Mouse (Mus musculus): ENCODE measurements around the gene Rpl35a. TPM values are rescaled to one million over a fixed set of nuclear protein-coding genes. Genes with fewer than 3 reads are reported as not detected.
"Not testable (repeated sequence)": the region's sequence is repeated elsewhere in the genome, so short reads cannot be mapped to it uniquely, and the experiment has no call there.

Gene Rpl35a
- polyA plus RNA-seq, 1 experiment: 13.8 TPM

DNA sequence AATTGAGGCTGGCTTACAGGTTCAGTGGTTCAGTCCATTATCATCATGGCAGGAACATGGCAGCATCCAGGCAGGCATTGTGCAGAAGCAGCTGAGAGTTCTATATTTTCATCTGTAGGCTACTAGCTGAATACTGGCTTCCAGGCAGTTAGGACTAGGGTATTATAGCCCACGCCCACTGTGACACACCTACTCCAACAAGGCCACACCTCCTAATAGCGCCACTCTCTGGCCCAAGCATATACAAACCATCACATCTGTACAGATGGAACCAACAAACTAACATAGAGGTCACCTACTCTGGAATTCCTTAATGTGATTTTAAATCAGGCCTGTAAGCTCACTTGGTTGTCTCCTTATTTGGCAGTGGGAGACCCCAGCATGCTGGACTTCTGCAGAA is 7.6 kb upstream of the Rpl35a start:
- H3K4me1 ChIP-seq (ENCODE audit: control insufficient read depth): no peaks in the 10 kb centered on the region
- H3K9me3 ChIP-seq (ENCODE audit: control insufficient read depth, low read length): no peaks in the 10 kb centered on the region
- no peak overlapping the region for H3K4me3 ChIP-seq (replicated peaks)
- TF ChIP-seq GATA1 (IDR thresholded peaks at IDR 0.05; ENCODE audit: low read length) (no peak), TAL1 (IDR thresholded peaks at IDR 0.05; ENCODE audit: low read length) (no peak)
- no peaks in the 10 kb centered on the region for H3K36me3 ChIP-seq (ENCODE audit: control insufficient read depth)
- peaks cover 6% of the 10 kb centered on the region; the same call in 1 of the 2 replicates for H3K27me3 ChIP-seq (ENCODE audit: control insufficient read depth)

DNA sequence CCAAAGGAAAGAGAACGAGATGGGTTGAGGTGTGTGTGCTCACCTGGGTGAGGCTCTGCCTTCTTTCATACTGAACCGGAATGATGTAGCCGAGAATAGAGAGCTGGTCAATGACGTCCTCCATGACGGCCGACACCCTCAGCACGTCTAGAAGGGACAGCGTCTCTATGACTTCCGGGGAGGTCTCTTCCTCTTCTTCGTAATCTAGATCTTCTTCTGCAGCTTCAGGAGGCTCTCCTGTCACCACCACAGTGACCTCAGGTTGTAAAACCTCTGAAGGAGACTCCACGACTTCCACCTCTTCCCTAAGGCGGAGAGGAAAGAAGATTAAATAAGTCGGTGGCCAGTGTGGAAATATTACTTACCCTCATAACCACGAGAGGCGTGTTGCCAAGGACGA is 6.4 kb upstream of the Rpl35a start:
- Histone ChIP-seq H3K27me3 (ENCODE audit: control insufficient read depth) (peaks cover 6% of the 10 kb centered on the region; the same call in 1 of the 2 replicates), H3K4me1 (ENCODE audit: control insufficient read depth) (no peaks in the 10 kb centered on the region), H3K9me3 (ENCODE audit: control insufficient read depth, low read length) (no peaks in the 10 kb centered on the region), H3K36me3 (ENCODE audit: control insufficient read depth) (no peaks in the 10 kb centered on the region), H3K4me3 (replicated peaks) (no peak overlapping the region)
- TF ChIP-seq TAL1 (IDR thresholded peaks at IDR 0.05; ENCODE audit: low read length): no peak
- no peak for TF ChIP-seq GATA1 (IDR thresholded peaks at IDR 0.05; ENCODE audit: low read length)

DNA sequence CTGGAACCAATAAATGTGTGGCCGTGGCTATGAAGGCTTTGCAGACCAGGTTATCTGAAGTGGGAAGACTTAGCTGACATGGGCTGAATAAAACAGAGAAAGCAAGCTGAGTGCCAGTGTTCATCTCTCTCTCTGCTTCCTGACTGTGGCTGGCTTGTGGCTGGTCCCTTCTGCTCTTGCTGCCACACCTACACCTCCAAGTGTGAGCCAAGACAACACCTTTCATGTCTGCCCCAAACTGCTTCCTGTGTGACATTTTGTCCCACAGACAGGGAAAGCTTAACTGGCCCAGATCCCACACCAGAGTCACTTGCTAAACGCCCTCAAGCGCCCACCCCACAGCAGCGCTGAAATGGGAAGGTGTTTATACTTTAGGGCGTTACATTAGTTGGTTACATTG is 3.1 kb upstream of the Rpl35a start:
- Histone ChIP-seq H3K4me1 (ENCODE audit: control insufficient read depth) (peaks cover 17% of the 10 kb centered on the region), H3K27me3 (ENCODE audit: control insufficient read depth) (peaks cover 6% of the 10 kb centered on the region; the same call in 1 of the 2 replicates), H3K36me3 (ENCODE audit: control insufficient read depth) (peaks cover 8% of the 10 kb centered on the region), H3K4me3 (replicated peaks) (no peak overlapping the region), H3K9me3 (ENCODE audit: control insufficient read depth, low read length) (no peaks in the 10 kb centered on the region)
- TF ChIP-seq GATA1 (IDR thresholded peaks at IDR 0.05; ENCODE audit: low read length): no peak
- TF ChIP-seq TAL1 (IDR thresholded peaks at IDR 0.05; ENCODE audit: low read length): no peak

DNA sequence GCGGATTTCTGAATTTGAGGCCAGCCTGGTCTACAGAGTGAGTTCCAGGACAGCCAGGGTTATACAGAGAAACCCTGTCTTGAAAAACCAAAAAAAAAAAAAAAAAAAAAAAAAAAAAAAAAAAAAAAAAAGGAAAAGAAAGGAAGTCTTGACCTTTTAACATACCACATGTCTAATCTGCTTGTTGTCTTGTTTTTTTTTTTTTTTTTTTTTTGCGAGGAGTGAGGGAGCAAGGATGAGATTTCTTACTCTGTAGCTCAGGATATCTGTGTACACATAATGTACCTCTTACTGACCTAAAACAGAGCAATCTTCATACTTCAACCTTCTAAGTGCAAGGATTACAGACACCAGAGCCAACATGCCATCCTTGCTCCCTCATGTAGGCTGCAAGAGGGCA is 1.3 kb upstream of the Rpl35a start:
- H3K4me1 ChIP-seq (ENCODE audit: control insufficient read depth): peaks cover 33% of the 10 kb centered on the region
- not testable (repeated sequence) for H3K9me3 ChIP-seq (ENCODE audit: control insufficient read depth, low read length); H3K27me3 ChIP-seq (ENCODE audit: control insufficient read depth); H3K4me3 ChIP-seq (replicated peaks)
- H3K36me3 ChIP-seq (ENCODE audit: control insufficient read depth): peaks cover 26% of the 10 kb centered on the region

DNA sequence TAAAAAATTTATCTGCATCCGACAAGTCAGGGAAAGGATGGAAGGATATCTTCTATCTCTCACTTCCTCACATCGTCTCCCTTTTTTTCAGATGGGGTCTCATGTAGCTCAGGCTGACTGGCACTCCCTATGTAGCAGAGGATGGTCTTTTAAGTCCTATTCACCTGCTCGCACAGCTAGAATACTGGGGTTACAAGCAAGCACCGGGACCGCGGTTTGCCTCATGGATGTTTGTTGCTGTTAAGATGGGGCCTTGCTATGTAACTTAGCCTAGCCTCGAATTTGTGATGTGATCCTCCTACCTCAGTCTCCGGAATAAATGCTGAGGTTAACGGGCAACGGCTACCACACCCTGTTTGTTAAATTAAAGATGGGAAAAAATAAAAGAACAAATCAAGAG is 598 bp upstream of the Rpl35a start:
- Histone ChIP-seq H3K4me3 (replicated peaks) (peak overlapping the region; percentile 65), H3K4me1 (ENCODE audit: control insufficient read depth) (peaks cover 38% of the 10 kb centered on the region), H3K9me3 (ENCODE audit: control insufficient read depth, low read length) (no peaks in the 10 kb centered on the region), H3K36me3 (ENCODE audit: control insufficient read depth) (peaks cover 33% of the 10 kb centered on the region), H3K27me3 (ENCODE audit: control insufficient read depth) (peaks cover 6% of the 10 kb centered on the region; the same call in 1 of the 2 replicates)
- TF ChIP-seq TAL1 (IDR thresholded peaks at IDR 0.05; ENCODE audit: low read length) (no peak), GATA1 (IDR thresholded peaks at IDR 0.05; ENCODE audit: low read length) (no peak)

DNA sequence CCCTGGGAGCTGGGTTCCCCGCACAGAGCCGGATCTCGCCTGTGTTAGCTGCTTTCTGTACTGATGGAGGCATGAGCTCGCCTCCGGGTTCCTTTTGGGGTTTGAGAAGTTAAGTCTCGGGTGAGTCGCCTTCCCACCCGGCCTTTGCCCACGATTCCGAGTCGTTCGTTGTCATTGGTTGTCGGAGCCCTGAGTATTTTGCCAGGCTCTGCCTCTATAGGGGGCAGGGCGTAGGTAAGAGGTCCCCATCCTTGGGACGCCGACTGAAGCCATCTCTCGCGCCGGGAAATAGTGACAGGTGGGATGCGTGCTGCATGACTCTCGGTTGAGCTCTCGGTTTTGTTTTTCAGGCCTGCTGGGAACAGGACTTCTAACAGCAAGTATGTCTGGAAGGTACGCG is 533 bp downstream of the Rpl35a start:
- no peaks in the 10 kb centered on the region for H3K9me3 ChIP-seq (ENCODE audit: control insufficient read depth, low read length)
- peaks cover 46% of the 10 kb centered on the region for H3K4me1 ChIP-seq (ENCODE audit: control insufficient read depth)
- no peak for TF ChIP-seq TAL1 (IDR thresholded peaks at IDR 0.05; ENCODE audit: low read length)
- no peak for TF ChIP-seq GATA1 (IDR thresholded peaks at IDR 0.05; ENCODE audit: low read length)
- H3K4me3 ChIP-seq (replicated peaks): peak overlapping the region; percentile 65
- H3K36me3 ChIP-seq (ENCODE audit: control insufficient read depth): peaks cover 38% of the 10 kb centered on the region
- peaks cover 6% of the 10 kb centered on the region; the same call in 1 of the 2 replicates for H3K27me3 ChIP-seq (ENCODE audit: control insufficient read depth)

DNA sequence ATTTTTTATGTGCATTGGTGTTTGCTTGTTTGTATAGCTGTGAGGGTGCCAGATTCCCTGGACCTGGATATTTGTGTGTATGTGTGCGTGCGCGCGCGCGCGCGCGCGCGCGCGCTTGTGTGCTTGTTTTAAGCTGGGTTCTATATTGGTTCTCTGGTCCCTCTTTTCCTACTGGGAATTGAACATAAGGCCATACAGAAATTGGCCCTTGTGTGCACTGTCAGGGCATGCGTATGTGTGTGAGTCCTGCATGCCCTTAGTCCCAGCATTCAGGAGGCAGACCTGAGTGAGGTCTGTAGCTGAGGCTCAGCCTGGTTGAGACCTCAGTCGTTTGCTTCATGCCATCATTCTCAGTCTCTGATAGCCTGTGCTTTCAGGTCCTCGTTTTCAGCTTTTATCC is 1.8 kb downstream of the Rpl35a start:
- peaks cover 56% of the 10 kb centered on the region for H3K4me1 ChIP-seq (ENCODE audit: control insufficient read depth)

DNA sequence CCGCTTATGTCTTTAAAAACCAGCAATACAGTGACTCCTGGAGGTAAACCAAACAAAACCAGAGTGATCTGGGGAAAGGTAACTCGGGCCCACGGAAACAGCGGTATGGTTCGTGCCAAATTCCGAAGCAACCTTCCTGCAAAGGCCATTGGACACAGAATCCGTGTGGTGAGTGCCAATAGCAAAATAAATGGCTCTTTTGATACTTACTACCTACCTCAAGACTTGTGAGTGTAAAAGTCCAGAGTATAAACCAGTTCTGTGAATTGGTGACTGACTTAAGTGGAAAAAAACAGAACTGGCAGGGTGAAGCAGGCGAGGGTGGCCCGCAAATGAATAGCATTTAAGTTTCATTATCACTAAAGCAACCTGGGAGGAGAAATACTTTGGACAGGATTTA is 2.4 kb downstream of the Rpl35a start:
- Histone ChIP-seq H3K36me3 (ENCODE audit: control insufficient read depth) (peaks cover 38% of the 10 kb centered on the region), H3K4me1 (ENCODE audit: control insufficient read depth) (peaks cover 63% of the 10 kb centered on the region), H3K4me3 (replicated peaks) (peak overlapping the region; percentile 65)
- not testable (repeated sequence) for H3K27me3 ChIP-seq (ENCODE audit: control insufficient read depth); H3K9me3 ChIP-seq (ENCODE audit: control insufficient read depth, low read length)

More for the DNA sequence above, 1.8 kb downstream of the Rpl35a start:
- H3K4me3 ChIP-seq (replicated peaks): peak overlapping the region; percentile 65
- H3K9me3 ChIP-seq (ENCODE audit: control insufficient read depth, low read length): no peaks in the 10 kb centered on the region
- TF ChIP-seq TAL1 (IDR thresholded peaks at IDR 0.05; ENCODE audit: low read length) (no peak), GATA1 (IDR thresholded peaks at IDR 0.05; ENCODE audit: low read length) (no peak)
- H3K36me3 ChIP-seq (ENCODE audit: control insufficient read depth): peaks cover 38% of the 10 kb centered on the region
- H3K27me3 ChIP-seq (ENCODE audit: control insufficient read depth): peaks cover 4% of the 10 kb centered on the region; the same call in 1 of the 2 replicates

DNA sequence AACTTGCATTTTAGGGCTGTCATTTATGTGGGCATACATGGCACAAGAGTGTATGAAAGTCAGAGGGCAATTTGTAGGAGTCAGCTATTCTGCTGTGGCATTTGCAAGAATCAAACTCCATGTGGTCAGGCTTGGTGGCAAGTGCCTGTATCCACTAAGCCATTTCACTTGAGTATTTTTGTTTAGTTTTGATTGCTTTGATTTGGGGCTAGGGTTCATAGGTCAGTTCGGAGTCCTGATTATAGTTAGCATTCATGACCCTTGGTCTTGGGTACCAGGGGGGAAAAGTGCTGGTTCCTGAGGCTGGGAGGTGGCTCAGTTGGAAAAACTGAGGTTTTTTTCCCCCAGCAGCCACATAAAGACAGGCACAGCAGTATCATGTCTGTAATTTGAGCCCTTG is 3.2 kb downstream of the Rpl35a start:
- Histone ChIP-seq H3K9me3 (ENCODE audit: control insufficient read depth, low read length) (no peaks in the 10 kb centered on the region), H3K27me3 (ENCODE audit: control insufficient read depth) (no peaks in the 10 kb centered on the region), H3K4me3 (replicated peaks) (no peak overlapping the region), H3K4me1 (ENCODE audit: control insufficient read depth) (peaks cover 70% of the 10 kb centered on the region), H3K36me3 (ENCODE audit: control insufficient read depth) (peaks cover 39% of the 10 kb centered on the region)
- TF ChIP-seq TAL1 (IDR thresholded peaks at IDR 0.05; ENCODE audit: low read length) (no peak), GATA1 (IDR thresholded peaks at IDR 0.05; ENCODE audit: low read length) (no peak)

DNA sequence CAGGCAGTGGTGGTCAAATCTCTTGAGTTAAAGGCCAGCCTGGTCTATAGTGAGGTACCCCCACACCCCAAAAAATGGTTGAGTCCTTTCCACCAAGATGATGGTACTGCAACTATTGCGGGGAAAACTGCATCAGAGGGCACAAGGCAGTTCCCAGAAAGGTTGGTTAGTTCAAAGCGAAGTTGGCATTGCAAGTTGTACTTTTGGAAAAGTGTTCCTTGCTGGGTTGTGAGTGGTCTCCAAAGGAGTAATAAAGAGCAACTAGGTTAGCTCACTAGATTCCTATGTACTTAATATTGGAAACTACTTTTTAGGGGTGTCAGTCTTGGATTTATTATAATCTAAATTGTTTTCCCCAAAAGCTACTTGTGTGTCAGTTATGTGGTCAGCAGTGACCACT is 4.7 kb downstream of the Rpl35a start:
- Histone ChIP-seq H3K9me3 (ENCODE audit: control insufficient read depth, low read length) (no peaks in the 10 kb centered on the region), H3K27me3 (ENCODE audit: control insufficient read depth) (no peaks in the 10 kb centered on the region), H3K36me3 (ENCODE audit: control insufficient read depth) (peaks cover 44% of the 10 kb centered on the region), H3K4me3 (replicated peaks) (no peak overlapping the region), H3K4me1 (ENCODE audit: control insufficient read depth) (peaks cover 66% of the 10 kb centered on the region)
- TF ChIP-seq TAL1 (IDR thresholded peaks at IDR 0.05; ENCODE audit: low read length) (no peak), GATA1 (IDR thresholded peaks at IDR 0.05; ENCODE audit: low read length) (no peak)
